In the genomic region with DNA sequence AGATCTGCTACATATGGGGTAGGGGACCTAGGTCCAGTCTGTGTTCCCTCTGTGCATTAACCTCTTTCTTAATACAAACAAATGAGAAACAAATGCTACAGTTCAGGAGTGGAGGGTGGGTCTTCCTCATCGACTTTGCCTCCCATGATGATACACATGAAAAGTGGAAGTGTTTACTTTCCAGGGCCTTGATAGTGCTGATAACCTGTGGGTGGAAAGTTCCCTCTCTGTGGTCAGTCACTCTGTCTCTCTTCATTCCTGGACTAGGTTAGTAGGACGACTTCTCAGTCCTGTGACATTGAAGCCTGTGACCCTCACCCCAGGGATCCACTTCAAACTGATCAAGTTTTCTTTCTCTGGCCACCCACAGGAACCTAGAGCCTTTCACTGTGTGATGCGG, we compare ENCODE assay signal across 25 mouse cellular contexts. TPM values are rescaled to one million over a fixed set of nuclear protein-coding genes. Genes with fewer than 3 reads are reported as not detected.
DNase-seq lines count a peak whose midpoint lies in the region; ATAC-seq and TF ChIP-seq lines count a peak whose summit lies in the region.
"Had no signal": no experiment of that assay in that cellular context is flagged by ENCODE, and none has a peak within 500 bp of the region (broad histone marks: within the 10 kb centered on the region; RNA-seq: fewer than 3 reads in every experiment).

A gene (plus strand): TSS at position 188 of the 400 bp plus-strand sequence.

- no peaks in the 10 kb centered on the region for H3K27me3 ChIP-seq in small intestine, adult 2 months (ENCODE audit: control insufficient read depth, insufficient read depth, low read length)
- H3K27me3 ChIP-seq: embryonic facial prominence, embryonic 12.5 days; forebrain, embryonic 13.5 days; intestine, embryonic 15.5 days; limb, embryonic 12.5 days had no signal

- H3K36me3 ChIP-seq in macrophage (ENCODE audit: inconsistent target) = no peaks in the 10 kb centered on the region
- H3K36me3 ChIP-seq in small intestine, adult 2 months (ENCODE audit: control insufficient read depth, insufficient read depth, low read length) = no peaks in the 10 kb centered on the region
- H3K36me3 ChIP-seq: embryonic facial prominence, embryonic 12.5 days; hindbrain, embryonic 10.5 days; intestine, embryonic 15.5 days; limb, embryonic 12.5 days had no signal

- peak; percentile 24 for DNase-seq in lung, postnatal 36 days
- no peak for DNase-seq in lung, postnatal 4 days
- no peak for DNase-seq in heart, adult 18-20 months
- DNase-seq in right cerebral cortex, postnatal 36 days (ENCODE audit: low spot score in 2 of 2) = no peak
- no peak for DNase-seq in kidney, postnatal 36 days
- DNase-seq: adrenal gland, postnatal 10 days; cerebellum, adult 18-20 months; cerebellum, postnatal 14 days; gastrocnemius, adult 2 months; kidney, postnatal 25 days; lung, embryonic 14.5 days; right cerebral cortex, postnatal 14 days; thymus, postnatal 14 days had no signal

- TF ChIP-seq CTCF in small intestine, adult 2 months (IDR thresholded peaks at IDR 0.05; ENCODE audit: extremely low read depth, insufficient read length, insufficient replicate concordance, low read depth, low read length) = no peak

- peaks cover 7% of the 10 kb centered on the region for H3K4me1 ChIP-seq in small intestine, adult 2 months (ENCODE audit: control insufficient read depth, insufficient read depth, insufficient read length, low read length)
- H3K4me1 ChIP-seq: embryonic facial prominence, embryonic 12.5 days; forebrain, embryonic 13.5 days; intestine, embryonic 15.5 days had no signal

- 28% methylated on average over 3 of the region's 3 CpGs for WGBS in macrophage (ENCODE audit: missing documents)
- WGBS in small intestine, adult 2 months = 51% methylated on average over 3 of the region's 3 CpGs

- H3K27ac ChIP-seq in macrophage = peak within 1 kb of the TSS; percentile 74
- no peak within 1 kb of the TSS for H3K27ac ChIP-seq in small intestine, adult 2 months (ENCODE audit: insufficient read depth, low read depth, low read length)
- H3K27ac ChIP-seq: embryonic facial prominence, embryonic 12.5 days; forebrain, embryonic 13.5 days; gastrocnemius, adult 2 months; hindbrain, embryonic 10.5 days; intestine, embryonic 15.5 days; limb, embryonic 12.5 days had no signal

- ATAC-seq in granulocyte monocyte progenitor cell, adult 5-6 weeks (replicated peaks; ENCODE audit: poor library complexity, severe bottlenecking) = peak; percentile 46
- ATAC-seq: forebrain, embryonic 13.5 days; hindbrain, embryonic 16.5 days; intestine, embryonic 15.5 days had no signal

- H3K4me3 ChIP-seq in macrophage (ENCODE audit: inconsistent target) = no peak within 1 kb of the TSS
- H3K4me3 ChIP-seq in small intestine, adult 2 months (ENCODE audit: low read depth, low read length) = peak within 1 kb of the TSS; percentile 30
- H3K4me3 ChIP-seq: embryonic facial prominence, embryonic 12.5 days; forebrain, embryonic 13.5 days; gastrocnemius, adult 2 months; hindbrain, embryonic 10.5 days; intestine, embryonic 15.5 days; limb, embryonic 12.5 days had no signal

- H3K79me2 ChIP-seq in macrophage (ENCODE audit: inconsistent target) = no peaks in the 10 kb centered on the region

- no peak for TF ChIP-seq POLR2A in small intestine, adult 2 months (IDR thresholded peaks at IDR 0.05; ENCODE audit: low read depth, low read length)

RNA-seq across cellular contexts. Expression of the gene that starts here (rescaled TPM):
- total RNA-seq in granulocyte monocyte progenitor cell, adult 5-6 weeks (2014; fragmentation: Nextera tagmentation) = 11.6 and 16.5 TPM in 2 replicates
- 19.2 and 22.0 TPM in 2 replicates for total RNA-seq in granulocyte monocyte progenitor cell, adult 5-6 weeks (2017)
- total RNA-seq in macrophage (2018; cell fraction: chromatin; rRNA removed) = under 1 TPM in 2 of 26 experiments, not detected in 24; 0.33 TPM
- total RNA-seq in macrophage (2018; cell fraction: cytosol; rRNA removed) = under 1 TPM; 0.03 to 0.56 (median 0.23) TPM
- under 1 TPM in 16 of 26 experiments, not detected in 10; 0.17 to 0.89 (median 0.40) TPM for total RNA-seq in macrophage (2018; cell fraction: nucleus; rRNA removed)
- 0.35 to 0.52 TPM (median 0.43 TPM) in 3 replicates for polyA plus RNA-seq in macrophage (2018)
- polyA plus RNA-seq in small intestine, adult 2 months (2012; rRNA removed) = 5.6 and 5.9 TPM in 2 replicates
- not detected for total RNA-seq in heart, adult 18-20 months (2021)
- total RNA-seq: gastrocnemius, adult 2 months had no signal
- polyA plus RNA-seq: C2C12; forebrain, embryonic 13.5 days; kidney, embryonic 14.5 days; stomach, embryonic 14.5 days had no signal

Comparison
In these comparisons a context has a peak if more than half of its experiments do, and no peak if none do; other contexts are left out.
1. RNA of the gene that starts here (total RNA-seq): 11.6 to 22.0 TPM in granulocyte monocyte progenitor cell, adult 5-6 weeks; not detected in heart, adult 18-20 months; every median in the first group is over 10 times any median in the second.